Mouse (Mus musculus) MEL-GATA-1-ER (cell line): ENCODE results near the gene Pappa.

Experiments
- DNase-seq: peaks from one replicate; pipeline ENCODE4 v3.0.0-alpha.2; 2012; ENCODE audit warnings: low read depth; ENCODE audit errors: extremely low read depth

The Pappa gene

GRCm38 (mm10) chr4:65325816-65326215 lies 201.8 kb downstream of the Pappa start:
- DNase-seq, result no peak

DNA sequence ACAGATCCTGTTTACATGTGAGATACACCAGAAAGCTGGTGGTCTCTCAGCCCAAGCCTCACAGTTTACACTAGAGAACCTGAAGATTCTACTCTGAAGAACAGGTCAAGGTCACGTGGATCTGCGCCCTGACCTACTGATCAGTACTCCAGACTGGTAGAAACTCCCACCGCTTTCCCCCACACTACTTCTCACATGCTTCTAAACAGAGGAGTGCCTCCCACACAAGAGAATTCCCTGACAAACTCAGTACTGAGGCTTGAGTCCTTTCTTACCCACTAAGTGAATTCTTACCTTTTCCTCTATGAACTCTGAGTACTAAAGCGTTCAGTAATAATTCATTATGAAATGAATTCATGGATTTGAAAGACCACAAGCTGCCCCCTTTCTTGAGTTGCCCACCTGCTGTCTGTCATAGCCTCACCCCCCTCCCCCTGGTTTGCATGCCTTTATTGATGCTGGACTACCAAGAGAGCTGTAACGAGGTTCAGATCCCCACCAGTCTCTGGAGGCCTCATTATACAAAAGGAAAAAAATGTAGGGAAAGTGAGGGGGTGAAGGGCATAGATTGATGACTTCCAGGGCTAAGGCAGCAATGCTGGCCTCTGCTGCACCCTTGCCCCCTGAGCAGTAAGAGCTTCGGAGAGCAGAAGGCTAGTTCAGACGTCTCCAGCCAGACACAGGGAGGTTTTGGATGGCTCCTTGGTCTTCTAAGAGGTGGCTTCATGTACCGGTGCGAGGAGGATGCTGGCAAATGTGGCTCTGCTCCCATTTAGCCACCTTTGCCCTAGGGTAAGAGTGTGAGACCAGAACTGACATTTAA lies 204.7 kb downstream of the Pappa start:
- DNase-seq, result no peak

GRCm38 (mm10) chr4:65333718-65334117 lies 209.7 kb downstream of the Pappa start:
- no peak for DNase-seq

GRCm38 (mm10) chr4:65341766-65342165 lies 217.8 kb downstream of the Pappa start:
- DNase-seq, result no peak

- no peak for DNase-seq
Observed at GRCm38 (mm10) chr4:65350521-65350920, 226.5 kb downstream of the Pappa start.

DNA sequence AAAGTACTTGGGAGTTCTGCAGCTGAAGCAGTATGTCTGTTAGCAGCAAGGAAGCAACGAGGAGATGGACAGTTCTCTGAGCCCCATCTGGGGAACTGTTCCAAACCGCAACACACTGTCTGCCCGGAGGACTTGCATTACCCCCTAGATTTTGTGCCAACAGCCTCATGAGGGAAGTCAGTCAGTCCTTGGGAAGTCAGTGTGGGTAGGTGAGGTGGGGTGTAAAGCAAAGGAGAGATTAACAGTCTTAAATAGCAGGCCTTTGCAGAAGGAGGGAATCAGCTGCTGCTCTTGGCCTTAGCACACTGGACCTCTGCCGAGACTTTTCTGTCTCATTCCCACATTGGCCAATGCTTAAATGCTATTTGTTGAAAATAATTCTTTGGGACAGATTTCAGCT lies 230.6 kb downstream of the Pappa start:
- DNase-seq, result no peak

DNA sequence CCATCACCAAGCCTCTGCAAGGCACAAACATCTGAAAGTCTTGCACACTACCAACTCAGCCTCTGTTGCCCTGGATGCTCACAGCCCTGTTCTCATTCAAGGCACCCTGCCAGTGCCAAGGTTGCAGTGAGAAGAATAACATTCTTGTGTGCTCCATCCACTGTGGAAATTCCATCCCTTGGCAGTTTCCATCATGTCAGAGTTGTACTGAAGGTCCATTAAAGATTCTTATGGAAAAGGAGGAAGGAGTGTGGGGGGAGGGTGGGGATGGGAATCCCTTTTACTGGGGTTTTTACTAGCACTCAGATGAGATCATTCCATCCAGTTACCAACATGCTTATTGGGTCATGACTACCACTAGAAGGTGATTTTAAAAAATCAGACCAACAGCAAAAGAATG lies 243.2 kb downstream of the Pappa start:
- DNase-seq, result no peak

GRCm38 (mm10) chr4:65372731-65373130 lies 248.8 kb downstream of the Pappa start:
- DNase-seq, result no peak

DNA sequence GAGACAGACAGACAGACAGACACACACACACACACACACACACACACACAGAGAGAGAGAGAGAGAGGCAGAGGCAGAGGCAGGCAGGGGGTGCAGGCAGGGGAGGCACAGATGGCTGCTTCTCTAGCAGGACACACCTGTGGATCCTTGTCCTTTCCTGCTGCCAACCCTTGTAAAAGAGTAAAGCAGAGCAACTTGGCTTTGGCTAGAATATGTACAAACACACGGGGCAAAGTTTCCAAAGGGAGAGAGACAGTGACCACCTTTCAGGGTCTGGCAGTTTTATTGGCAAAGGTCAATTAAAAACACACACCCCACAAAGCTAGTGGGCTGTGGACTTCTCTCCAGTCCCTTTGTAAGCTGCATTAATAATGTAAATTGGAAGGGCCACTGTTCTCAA lies 249.9 kb downstream of the Pappa start:
- DNase-seq, result no peak

- DNase-seq, result no peak
Observed at GRCm38 (mm10) chr4:65376571-65376970, 252.6 kb downstream of the Pappa start.

DNA sequence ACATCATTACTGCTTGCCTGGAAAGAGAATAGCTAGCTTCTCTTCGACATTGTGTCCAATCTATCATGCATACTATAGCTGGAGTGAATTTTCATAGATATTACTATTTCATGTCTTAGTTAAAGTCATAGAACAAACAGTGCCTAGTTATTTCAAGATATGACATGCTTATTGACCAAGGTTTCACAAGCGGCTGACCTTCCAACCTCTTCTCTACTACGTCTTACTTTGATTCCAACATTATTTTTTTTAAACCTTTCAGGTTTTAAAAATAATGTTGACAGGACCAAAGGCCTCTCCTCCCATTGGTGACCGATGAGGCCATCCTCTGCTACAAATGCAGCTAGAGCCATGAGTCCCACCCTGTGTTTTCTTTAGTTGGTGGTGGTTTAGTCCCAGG lies 255.5 kb downstream of the Pappa start:
- DNase-seq, result no peak

DNA sequence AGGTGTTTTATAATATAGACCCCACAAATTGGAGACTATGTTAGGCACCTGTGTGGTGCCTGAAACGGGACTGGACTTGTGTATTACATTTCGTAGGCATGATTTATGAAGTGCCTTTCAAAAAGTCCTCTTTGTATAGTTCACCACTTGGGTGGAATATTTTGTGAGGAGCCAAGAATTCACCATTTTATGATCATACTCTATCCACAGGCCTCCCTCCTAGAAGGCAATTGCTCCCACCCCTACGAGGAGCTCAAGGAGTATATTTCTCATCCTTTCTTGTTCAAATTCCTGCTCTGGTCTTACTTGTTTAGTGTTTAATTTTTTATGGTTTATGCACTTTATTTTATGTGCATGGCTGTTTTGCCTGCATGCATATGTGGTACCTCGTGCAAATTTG lies 259.1 kb downstream of the Pappa start:
- DNase-seq, result no peak

DNA sequence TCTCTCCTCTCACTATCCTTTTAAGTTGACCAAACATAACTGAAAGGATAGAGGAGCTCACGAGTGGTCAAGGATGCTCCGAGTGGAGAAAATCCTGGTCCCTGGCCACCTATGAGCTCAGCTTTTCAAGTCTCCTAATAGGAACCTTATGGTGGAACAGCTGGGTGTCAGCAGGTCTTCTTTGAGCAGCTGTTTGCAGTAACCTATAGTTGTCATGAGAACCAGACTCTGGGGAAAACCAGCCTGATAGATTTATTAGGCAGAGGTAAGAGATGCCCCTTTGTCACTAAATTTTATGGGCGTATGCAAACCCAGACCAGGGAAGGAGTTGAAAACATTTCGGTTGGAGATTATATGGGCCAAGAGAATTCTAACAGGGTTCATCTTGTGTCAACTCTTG lies 267.0 kb downstream of the Pappa start:
- no peak for DNase-seq

- no peak for DNase-seq
Observed at GRCm38 (mm10) chr4:65396806-65397205, 272.8 kb downstream of the Pappa start.

DNA sequence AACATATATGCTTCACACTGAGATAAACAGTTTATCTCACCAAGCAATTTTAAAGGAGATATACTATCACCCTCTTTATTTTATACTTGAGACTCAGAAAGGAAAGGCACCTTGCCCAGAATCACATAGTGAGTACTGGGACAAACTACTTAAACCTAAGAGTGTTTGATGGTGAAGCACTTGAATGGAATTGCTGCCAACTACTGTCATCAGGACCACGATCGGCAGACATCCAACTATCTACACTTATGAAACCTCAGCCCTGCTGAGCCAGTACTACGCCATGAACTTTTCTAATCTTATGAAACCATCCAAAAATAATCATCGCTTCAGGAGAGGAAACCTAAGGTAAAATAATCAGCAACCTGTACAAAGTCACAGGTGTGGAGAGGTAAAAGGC lies 275.5 kb downstream of the Pappa start:
- no peak for DNase-seq

GRCm38 (mm10) chr4:65402286-65402685 lies 278.3 kb downstream of the Pappa start:
- no peak for DNase-seq

GRCm38 (mm10) chr4:65402836-65403634 lies 279.1 kb downstream of the Pappa start:
- DNase-seq, result no peak
